Mouse (Mus musculus): ENCODE data around the gene Tnks2. TPM values are rescaled to one million over a fixed set of nuclear protein-coding genes. Genes with fewer than 3 reads are reported as not detected.
"Not testable (repeated sequence)": the region's sequence is repeated elsewhere in the genome, so short reads cannot be mapped to it uniquely, and the experiment has no call there.

Tnks2 gene
- total RNA-seq, 2 experiments from 2014 or later, result 119 to 140 TPM

GRCm38 (mm10) chr19:36822701-36823100 lies 11.3 kb upstream of the Tnks2 start:
- no peak for DNase-seq

- no peak for DNase-seq
Measured at GRCm38 (mm10) chr19:36827650-36828049, 6.4 kb upstream of the Tnks2 start.

GRCm38 (mm10) chr19:36828322-36828721 lies 5.7 kb upstream of the Tnks2 start:
- DNase-seq, result no peak

GRCm38 (mm10) chr19:36832951-36833787 lies 863 bp upstream of the Tnks2 start:
- DNase-seq, result peak; percentile 71

- DNase-seq, result peak; percentile 68
Measured at GRCm38 (mm10) chr19:36834532-36835431, 750 bp downstream of the Tnks2 start.

- DNase-seq, result peak; percentile 28
Measured at GRCm38 (mm10) chr19:36836035-36836434, 2.0 kb downstream of the Tnks2 start.

GRCm38 (mm10) chr19:36840301-36840700 lies 6.3 kb downstream of the Tnks2 start:
- no peak for DNase-seq

GRCm38 (mm10) chr19:36843866-36844265 lies 9.8 kb downstream of the Tnks2 start:
- DNase-seq, result no peak

GRCm38 (mm10) chr19:36845924-36846323 lies 11.9 kb downstream of the Tnks2 start:
- DNase-seq, result peak; percentile 28

- no peak for DNase-seq
Measured at GRCm38 (mm10) chr19:36853831-36854230, 19.8 kb downstream of the Tnks2 start.

GRCm38 (mm10) chr19:36857851-36858250 lies 23.8 kb downstream of the Tnks2 start:
- peak; percentile 41 for DNase-seq

- peak; percentile 23 for DNase-seq
Measured at GRCm38 (mm10) chr19:36860393-36860792, 26.4 kb downstream of the Tnks2 start.

- DNase-seq, result no peak
Measured at GRCm38 (mm10) chr19:36865905-36866304, 31.9 kb downstream of the Tnks2 start.

GRCm38 (mm10) chr19:36867416-36867815 lies 33.4 kb downstream of the Tnks2 start:
- DNase-seq, result no peak

GRCm38 (mm10) chr19:36868675-36869074 lies 34.6 kb downstream of the Tnks2 start:
- not testable (repeated sequence) for DNase-seq

- DNase-seq, result no peak
Measured at GRCm38 (mm10) chr19:36874651-36875050, 40.6 kb downstream of the Tnks2 start.

- DNase-seq, result no peak
Measured at GRCm38 (mm10) chr19:36877329-36877728, 43.3 kb downstream of the Tnks2 start.

GRCm38 (mm10) chr19:36878743-36879495 lies 44.9 kb downstream of the Tnks2 start:
- no peak for DNase-seq

- DNase-seq, result peak; percentile 22
Measured at GRCm38 (mm10) chr19:36883119-36883518, 49.1 kb downstream of the Tnks2 start.

GRCm38 (mm10) chr19:36886316-36886715 lies 52.3 kb downstream of the Tnks2 start:
- DNase-seq, result no peak

- no peak for DNase-seq
Measured at GRCm38 (mm10) chr19:36887706-36888105, 53.7 kb downstream of the Tnks2 start.

GRCm38 (mm10) chr19:36891746-36892145 lies 57.7 kb downstream of the Tnks2 start:
- no peak for DNase-seq
